Mouse (Mus musculus): ENCODE measurements around the gene Bcs1l. TPM values are rescaled to one million over a fixed set of nuclear protein-coding genes. Genes with fewer than 3 reads are reported as not detected.

The Bcs1l gene
- 10 to 100 TPM; 11.1 to 13.4 TPM for polyA plus RNA-seq (2017; shearing (Covaris generic))

DNA sequence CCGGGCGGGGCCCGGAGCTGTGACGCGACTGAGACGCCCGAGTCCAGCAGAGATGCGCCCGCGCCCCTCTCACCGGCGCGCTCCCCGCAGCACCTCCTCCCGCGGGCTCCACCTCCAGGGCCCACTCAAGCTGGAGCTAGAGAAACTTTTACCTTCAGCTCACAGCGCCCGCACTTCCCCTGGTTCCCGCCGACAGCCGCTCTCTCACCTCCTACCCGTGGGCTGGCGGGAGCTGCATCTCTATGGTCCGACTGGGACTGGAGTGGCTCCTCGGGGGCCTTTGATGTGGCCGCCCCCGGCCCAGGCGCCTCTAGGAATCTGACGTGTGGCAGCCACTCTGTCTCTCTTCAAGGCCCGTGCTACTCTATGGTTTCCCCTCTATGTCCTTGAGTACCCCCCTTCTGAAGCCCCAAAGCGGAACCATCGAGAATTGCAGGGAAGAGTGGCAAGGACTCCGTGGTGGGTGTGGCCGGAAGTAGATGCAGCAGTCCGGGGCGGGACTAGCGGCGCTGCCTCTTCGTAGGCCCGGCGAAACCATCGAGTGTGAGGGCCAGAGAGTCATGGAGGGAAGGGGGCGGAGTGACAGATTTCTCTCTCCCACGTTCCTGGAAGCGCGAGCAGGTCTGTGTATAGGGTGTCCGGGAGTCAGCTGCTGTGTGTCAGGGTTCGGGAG lies at the start of gene Bcs1l, which contains the start of gene Zfp142:
Gene Bcs1l (plus strand): TSS at position 517 of the 673 bp plus-strand sequence.
Gene Zfp142 (minus strand): TSS at position 474 of the 673 bp plus-strand sequence.
- peak; percentile 92 for ATAC-seq

DNA sequence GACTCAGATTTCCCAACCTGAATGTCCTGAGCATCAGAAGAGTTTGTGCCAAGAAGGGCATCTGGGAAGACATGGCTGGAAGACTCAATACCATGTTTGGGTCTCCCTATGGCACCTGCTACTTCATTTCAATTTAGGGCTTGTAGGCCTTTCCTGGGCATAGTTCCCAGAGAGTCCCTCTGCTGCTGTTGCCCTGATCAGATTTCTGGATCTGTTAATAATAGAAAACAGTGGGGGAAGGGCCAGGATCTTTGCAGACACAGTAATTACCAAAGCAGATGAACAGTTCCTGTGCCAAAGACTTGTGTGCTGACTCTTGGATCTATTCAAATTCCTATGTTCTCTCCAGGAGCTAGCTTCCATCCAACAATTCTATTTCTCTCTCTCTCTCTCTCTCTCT lies 49.4 kb upstream of the Bcs1l start:
- no peak for ATAC-seq

DNA sequence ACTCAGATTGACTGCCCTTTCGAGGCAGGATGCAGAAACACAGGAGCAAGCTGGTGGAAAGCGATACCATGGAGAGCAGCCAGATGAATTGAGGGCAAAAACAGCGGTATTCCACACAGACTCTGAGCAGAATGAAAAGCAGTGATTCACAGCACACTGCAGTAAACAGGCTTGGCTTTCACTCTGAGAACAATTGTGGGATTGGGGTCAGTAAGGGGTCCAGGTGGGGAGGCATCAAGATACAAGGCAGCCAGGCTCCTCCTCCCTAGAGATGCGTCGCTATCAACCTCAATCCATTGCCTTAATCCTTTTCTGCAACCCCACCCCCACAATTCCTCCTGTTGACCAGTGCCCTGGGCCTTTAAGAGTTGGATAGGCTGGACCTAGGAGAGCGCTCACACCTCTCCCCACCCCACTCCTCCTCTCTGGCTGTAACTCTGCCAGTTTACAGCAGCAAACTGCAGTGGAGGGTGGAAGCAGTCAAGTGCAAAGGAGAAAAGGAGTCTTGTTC lies 45.6 kb upstream of the Bcs1l start, which contains the start of gene Plcd4:
Gene Plcd4 (plus strand): TSS at position 438 of the 511 bp plus-strand sequence.
- no peak for ATAC-seq

DNA sequence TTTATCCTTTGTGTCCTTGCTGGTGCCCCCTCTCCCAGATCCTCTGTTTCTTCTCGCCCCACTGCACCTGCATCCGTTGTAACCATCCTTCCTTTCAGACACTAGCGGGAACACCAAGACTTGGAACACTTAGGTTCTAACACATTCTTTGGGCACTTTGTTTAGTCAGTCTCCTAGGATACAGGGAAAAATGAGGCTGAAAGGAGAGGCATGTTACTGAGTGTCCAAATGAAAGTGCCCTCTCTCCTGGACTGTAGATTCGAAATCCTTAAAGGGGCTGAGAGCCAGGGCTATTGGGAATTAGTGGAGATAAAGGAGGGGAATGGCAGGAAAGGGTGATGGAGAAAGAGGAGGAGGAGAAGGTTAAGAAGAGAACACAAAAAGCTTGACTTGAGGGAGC lies 43.9 kb upstream of the Bcs1l start, which contains the start of gene Usp37:
Gene Usp37 (minus strand): TSS at position 101 of the 400 bp plus-strand sequence.
- ATAC-seq = no peak

DNA sequence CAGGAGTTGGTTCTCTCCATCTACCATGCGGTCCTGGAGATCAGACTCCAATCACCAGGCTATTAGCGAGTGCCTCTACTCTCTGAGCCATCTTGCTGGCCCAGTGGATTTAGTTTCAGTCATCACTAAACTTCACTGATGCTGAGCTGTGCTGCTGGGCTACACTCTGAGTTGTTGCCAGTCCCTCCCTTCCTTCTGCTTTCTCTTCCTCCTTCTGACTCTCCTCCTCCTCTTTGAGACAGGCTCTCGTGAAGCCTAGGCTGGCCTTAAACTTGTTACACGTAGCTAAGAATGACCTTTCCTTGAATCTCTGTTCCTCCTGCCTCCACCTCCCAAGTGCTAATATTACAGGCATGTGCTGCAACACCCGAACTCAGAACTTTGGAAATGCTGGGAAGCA lies 29.0 kb upstream of the Bcs1l start:
- no peak for ATAC-seq

DNA sequence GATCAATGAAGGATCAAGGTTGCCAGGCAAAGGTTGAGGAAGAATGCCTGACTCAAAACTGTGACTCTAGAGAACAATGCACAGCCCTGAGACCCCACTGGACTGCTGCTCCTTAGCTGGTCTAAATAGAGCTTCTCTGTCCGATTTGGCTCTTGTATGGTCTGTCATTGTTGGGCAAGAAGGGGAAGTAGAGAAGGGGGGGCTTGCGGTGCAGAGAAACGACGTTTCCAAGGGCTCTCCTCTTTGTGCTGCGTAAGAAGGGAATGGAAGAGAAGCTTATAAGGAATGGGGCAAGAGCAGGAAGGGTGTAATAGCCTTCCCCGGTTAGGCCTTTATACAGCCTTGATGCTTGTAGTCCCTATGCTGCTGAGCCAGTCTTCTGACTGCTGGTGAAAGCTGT lies 22.3 kb upstream of the Bcs1l start:
- ATAC-seq = no peak

DNA sequence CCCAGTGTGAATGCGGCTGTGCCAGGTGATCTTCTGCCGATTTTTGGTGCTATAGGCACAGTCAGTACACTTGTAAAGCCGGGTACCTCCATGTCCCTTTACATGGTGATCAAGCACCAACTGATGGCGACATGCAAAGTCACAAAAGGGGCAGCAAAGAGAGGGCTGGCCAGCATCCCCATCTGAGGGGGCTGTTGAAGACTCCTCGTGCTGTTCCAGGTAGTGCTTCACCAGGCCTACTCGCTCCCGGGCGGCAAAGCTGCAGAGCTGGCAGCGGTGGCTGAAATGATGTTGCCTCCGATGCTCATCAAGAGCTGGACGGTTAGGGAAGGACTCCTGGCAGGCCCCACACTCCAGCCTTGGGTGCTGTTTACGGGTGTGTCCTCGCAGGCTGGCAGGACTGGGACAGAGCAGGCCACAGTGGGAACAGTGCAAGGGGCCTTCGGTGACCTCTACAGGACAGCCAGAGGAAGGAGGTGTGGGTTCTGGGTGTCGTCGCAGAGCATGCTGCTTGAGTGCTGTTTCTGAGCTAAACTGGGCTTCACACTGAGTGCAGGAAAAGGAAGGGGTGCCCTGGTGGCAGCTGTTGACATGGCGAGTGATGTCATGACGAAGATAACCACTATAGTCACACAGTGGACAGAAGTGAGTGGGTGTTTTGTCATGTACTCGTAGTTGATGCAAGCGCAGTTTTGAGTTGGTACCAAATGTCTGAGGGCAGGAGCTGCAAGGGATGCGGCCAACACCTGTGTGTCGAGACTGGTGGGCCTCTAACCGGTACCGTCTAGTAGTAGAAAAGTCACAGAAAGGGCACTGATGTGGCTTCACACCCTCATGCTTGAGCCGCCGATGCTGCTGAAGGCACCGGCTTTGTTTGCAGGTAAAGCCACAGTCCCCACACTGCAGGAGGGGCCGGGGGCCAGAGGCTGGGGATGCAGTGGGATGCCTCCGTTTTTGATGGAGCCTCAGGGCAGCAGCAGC lies 18.1 kb upstream of the Bcs1l start:
- no peak for ATAC-seq

DNA sequence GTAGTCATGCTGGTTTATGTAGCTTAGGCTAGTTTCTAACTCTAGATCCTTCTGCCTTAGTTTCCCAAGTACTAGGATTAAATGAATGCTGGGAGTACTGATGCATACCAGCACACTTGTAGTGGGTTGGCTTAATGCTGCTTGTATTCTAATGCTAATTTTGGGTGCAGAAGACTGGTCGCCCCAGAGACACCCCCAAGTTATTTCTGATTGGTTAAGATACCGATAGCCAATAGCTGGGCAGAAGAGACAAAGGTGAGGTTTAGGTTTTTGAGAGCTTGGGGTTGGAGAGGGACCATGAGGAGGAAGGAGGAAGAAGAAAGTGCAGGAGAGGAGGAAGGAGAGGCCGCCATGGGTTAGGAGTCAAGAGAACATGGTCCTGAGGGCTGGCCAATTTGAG lies 5.5 kb upstream of the Bcs1l start:
- no peak for ATAC-seq

DNA sequence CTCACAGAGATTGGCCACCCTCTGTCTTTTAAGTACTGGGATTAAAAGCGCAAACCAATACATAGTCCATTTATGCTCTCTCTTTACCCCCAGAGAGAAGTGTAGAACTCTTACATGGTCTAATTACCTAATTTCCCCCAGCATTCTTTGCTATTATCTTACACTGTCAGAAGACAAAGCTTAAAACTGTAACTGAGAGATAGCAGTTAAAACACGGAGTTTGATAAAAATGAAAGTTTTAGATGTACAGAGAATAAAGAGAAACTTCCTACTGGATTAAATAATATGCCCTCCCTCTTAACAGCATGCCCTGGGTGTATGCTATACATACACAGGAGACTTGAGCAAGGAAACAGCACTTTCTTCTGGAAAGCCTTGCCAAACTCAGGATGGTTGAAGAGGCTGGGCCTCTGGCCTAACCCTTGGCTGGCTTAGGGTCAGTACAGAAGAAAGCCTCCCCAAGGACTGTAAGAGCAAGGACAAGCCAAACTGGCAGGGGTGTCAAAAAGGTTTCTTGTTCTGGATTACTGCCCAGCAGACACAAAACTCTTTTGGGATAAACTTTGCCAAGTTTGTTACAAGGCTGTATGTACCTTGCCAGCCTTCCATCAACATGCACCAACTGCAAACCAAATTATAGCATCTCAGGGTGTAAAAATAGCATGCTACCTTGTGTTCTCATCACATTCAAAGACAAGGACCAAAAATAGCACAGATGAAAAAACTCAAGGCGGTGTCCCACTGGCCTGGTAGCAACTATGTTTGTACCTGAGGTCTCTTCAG lies 3.3 kb upstream of the Bcs1l start:
- ATAC-seq = no peak

DNA sequence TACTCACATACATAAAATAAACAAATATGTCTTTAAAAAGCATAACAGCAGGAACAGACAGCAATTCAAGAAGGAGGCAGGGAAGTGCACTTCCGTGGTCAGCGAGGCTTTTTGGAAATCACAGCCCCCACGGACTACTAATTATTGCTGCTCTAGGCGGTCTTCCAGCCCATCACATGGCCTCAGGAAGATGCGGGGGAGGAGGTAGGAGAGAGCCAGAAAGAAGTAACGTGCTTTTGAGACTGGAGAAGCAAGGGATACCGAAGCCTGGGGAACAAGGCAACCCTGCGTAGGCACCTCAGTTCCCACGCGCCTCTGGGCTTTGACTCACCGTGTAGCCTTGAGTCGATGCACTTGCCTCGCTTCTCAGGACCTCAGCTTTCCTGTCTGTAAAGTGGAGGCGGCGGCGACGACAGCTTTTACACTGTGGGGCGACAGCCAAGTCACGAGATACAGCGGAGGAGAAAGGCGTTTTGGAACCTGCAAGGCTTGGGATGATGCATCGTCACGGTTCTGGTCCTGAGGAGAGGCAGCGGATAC lies 786 bp upstream of the Bcs1l start:
- no peak for ATAC-seq

DNA sequence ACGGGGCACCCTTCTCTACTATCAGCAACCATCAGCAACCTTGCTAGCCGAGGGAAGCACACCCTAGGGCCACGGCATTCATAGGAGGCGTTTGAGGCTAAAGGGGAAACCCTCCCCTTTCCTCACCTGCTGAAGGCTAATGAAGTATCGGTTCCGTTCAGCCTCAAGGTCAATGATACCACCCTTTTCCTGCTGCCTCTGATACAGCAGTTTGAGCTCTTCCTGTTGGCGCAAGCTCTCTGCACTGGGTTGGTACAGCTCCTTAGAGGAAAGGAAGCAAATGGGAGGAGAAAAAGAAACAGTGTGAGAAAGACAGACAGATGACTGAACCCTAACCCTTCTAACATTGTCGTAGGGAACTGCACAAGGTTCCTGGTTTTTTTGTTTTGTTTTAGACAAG lies 6.3 kb downstream of the Bcs1l start:
- ATAC-seq = no peak

DNA sequence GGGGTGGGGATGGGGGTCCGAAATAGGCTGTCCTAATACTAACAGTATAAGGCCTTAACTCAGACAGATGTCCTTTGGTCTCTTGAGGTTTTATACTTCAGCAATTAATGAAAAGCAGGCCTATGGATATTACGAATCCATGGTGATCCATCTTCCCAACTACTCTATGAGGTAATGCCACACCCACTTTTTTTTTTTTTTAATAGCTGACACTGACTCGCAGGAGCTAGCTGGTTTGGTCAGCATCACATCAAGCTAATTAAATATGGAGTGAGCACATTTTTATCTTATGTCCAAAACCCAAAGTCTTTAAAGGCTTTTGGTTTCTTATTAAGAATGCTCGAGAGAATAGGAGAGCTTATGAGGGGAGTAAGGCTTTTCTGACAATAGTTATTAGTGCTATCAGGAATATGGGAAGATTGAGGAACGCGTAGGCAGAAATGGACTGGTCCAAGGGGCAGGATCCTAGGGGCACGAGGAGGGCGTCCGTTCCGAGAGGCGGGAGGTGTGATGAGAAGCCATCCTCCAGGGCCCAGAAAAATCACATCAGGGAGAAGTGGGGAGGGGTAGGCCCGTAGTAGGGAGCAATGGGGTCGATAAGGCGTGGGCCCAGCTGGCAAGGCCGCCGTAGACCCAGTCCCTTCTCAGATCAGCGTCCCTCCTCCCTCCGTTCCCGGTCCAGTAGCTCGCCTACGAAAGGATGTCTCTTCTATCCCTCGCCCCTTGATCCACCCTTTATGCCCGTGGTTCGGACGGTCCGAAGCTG lies 12.6 kb downstream of the Bcs1l start:
- peak; percentile 13 for ATAC-seq

DNA sequence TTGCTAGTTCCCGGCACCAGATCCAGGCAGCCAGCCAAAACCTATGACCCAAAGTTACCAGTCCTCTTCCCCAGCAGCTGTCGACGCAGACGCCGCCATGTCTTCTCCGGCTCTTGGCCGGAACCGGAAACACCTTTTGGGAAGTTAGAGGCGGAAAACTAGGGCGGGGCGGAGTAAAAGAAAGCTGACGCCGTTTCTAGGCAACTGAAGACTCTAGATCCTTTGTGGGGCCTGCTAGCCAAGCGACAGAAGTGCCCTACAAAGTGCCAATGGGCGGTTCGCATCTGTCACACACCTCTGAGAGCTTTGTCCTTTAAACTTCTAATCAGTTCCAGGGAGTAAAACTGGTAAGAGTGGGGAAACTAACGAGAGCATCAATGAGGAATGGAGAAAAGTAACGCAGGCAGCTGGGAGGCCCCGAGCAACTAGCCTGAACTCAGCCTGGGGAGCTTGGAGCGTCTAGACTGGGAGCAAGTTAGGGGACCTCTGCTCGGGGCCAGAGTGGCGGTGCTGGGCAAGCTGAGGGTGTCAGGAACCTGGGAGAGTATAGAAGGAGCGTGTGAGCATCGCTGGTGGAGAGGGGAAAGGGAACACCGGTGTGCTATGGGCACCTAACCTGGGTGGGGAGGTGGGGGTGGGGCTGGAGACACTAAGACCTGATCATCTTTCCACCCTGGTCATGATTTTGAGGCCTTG lies 13.3 kb downstream of the Bcs1l start, which contains the start of the genes Rnf25 and Stk36:
Gene Rnf25 (minus strand): TSS at position 131 of the 696 bp plus-strand sequence.
Gene Stk36 (plus strand): TSS at position 179 of the 696 bp plus-strand sequence.
- peak; percentile 100 for ATAC-seq

DNA sequence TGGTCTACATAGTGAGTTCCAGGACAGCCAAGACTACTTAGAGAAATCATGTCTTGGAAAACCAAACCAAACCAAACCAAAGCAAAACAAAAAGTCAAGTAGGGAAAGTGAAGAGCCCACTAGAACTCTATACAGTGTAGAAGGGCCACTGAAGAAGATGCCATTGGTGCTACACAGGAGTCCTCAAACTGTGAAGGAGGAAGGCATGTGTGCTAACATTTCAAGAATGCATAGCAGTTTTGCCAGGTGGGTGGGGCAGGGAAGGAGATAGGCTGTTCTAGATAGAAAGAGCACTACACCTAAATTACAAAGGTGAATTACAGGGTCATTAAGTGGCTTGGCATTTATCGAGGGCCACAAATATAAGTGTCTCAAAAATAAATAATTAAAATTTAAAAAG lies 36.1 kb downstream of the Bcs1l start:
- ATAC-seq = no peak

DNA sequence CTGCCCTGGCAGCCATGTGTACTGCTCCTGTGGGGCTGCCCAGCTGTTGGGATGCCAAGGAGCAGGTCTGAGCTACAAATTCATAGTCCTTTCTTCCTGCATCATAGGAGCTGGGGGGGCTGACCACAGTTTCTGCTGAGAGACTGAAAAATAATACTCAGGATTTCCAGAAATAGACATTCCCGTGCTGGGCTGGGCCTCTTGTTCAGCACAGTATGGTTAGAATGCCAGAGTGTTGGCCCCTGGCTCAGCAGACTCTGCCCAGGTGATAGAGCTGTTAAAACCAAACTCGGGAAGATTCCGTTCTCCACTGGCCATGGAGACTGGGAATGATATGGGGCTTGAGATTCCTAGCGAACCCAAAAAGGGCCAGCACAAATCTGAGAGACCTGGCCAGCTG lies 38.0 kb downstream of the Bcs1l start:
- no peak for ATAC-seq

DNA sequence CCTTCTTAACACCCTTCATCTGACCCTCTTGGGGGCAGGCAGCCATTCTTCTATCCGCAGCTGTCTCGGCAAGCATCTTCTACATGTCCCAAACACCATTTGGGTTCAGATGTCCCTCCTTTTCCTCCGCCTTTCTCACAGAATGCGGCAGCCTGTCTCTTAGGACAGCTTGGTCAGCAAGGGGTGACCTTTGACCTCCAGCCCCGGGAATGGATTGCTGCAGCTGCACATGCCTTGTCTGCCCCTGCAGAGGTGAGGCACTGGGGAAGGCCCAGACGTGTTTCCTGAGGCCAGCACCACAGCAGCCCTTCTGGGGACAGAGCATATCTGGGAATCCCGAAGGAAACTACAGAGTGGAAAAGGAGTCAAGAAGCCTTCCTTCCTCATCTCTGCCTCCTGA lies 39.9 kb downstream of the Bcs1l start:
- ATAC-seq = no peak

DNA sequence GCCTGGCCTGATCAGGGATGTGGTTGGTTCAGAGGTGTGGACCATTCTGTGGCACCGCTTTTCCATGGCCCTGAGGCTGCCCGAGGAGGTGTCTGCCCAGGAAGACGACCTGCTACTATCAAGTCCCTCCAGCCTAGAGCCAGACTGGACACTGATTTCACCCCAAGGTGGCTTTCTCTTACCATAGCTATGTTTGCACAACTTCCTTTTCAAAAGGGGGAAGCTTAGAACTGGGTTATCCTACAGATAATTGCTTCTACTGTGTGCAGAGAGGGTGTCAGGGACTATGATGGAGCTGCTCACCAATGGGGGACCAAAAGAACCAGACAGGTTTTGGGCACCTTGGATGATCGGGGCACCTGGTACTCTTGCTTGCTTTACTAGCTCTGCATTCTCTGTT lies 44.6 kb downstream of the Bcs1l start:
- no peak for ATAC-seq

All from activated CD4-positive, CD25-positive, alpha-beta regulatory T cell, adult 4 months (primary cell).